Mouse (Mus musculus): ENCODE results near the gene Ptms. TPM values are rescaled to one million over a fixed set of nuclear protein-coding genes. Genes with fewer than 3 reads are reported as not detected.
A peak's percentile ranks its signal among the peaks of the same experiment; 100 is the strongest.

Gene Ptms
- total RNA-seq (2021): 100 to 1,000 TPM in 1 of 2 experiments, 10 to 100 TPM in 1; 64.3 to 105 TPM
- long read RNA-seq, experiment 1, transcript Ptms-201 (5 exons, 1,149 nt): major isoform, 13 of 20 reads
- long read RNA-seq, experiment 1, partial matches to known transcripts: 1 of 20 reads
- long read RNA-seq, experiment 1, other reads (novel, unspliced or antisense): 4 of 20 reads
- long read RNA-seq, experiment 2, transcript Ptms-201 (5 exons, 1,149 nt): major isoform, 17 of 21 reads
- long read RNA-seq, experiment 2, partial matches to known transcripts: 3 of 21 reads
- long read RNA-seq, experiment 2, other reads (novel, unspliced or antisense): 0 of 21 reads

DNA sequence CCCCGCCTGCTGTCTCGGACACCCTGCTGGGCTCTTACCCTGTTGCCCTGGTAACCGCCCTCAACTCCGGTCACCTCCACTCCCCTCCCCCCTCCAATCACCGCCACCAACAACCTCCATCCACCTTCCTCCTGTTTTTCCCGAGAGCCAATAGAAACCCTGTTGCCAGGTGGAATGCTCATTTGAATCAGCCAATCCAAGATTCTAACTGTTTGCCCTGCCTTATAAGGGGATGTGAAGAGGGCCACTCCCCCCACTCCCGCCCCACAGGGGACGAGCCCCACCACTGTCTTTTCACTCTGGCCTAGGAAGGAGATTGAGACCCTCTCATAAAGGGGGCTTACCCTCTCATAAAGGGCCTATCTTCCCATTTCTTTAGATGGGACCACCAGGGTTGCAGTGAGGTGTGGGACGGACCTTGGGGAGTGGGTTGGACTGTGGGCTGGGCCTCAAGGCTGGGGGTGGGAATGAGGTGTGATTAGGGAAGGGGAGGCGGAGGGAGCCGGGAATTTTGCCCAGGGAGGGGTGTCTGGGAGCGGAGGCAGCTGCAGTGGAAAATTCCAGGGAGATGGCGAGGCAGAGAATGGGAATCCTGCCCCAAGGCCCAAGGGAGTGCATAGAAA, at the start of gene Ptms:
Ptms (minus strand) TSS at position 409 of the 623 bp plus-strand sequence.
- DNase-seq (ENCODE audit: low spot score): peak; percentile 93

DNA sequence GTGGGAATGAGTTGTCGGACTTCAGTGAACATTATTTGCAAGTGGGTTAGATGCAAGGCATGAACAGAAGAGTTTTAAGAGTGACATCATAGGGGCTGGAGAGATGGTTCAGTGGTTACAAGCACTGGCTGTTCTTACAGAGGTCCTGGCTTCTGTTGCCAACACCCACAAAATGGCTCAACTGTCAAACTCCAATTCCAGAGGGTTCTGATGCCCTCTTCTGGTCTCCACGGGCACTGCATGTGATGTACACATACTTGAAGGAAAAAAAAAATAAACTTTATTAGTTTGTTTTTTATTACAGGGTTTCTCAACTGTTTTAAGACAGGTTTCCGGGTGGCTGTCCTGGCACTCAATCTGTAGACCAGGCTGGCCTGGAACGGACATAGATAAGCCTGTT, 47.9 kb upstream of the Ptms start:
- peak; percentile 32 for DNase-seq (ENCODE audit: low spot score)

- DNase-seq (ENCODE audit: low spot score): no peak
Observed at GRCm38 (mm10) chr6:124966466-124967118, 46.7 kb upstream of the Ptms start.

GRCm38 (mm10) chr6:124965747-124966146, 45.8 kb upstream of the Ptms start:
- DNase-seq (ENCODE audit: low spot score): no peak

DNA sequence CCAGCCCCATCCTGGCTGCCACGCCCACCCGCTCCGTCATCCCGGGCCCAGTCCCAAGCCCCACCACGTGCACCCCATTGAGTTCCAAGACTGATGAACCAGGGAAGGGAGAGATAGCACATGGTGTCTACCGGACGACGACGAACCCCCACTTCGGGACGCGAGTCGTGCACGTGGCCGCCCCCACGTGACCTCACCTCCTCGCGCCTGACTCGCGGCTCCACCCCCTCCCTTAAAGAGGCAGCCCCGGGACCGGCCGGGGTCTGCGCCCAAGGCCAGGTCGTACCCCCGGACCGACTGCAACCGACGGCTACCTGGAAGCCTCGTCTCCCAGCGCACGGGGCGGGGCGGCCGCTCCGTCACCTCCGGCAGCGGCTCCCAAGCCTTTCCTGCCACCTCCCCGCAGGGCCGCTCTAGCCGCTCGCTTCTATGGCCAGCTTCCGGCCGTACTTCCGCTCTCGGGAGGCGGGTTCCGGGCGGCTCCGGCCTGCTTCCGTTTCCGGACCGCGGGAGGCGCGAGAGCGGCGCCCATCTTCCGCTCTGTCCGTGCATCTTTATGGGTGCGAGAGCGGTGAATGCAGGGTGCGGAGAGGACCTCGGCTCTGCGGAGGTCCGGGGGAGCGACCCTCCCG, 45.3 kb upstream of the Ptms start, which contains the start of gene Cops7a:
Cops7a (minus strand) TSS at position 451 of the 632 bp plus-strand sequence.
- DNase-seq (ENCODE audit: low spot score): peak; percentile 97

GRCm38 (mm10) chr6:124964638-124965037, 44.7 kb upstream of the Ptms start:
- DNase-seq (ENCODE audit: low spot score): no peak

GRCm38 (mm10) chr6:124961021-124961420, 41.1 kb upstream of the Ptms start:
- no peak for DNase-seq (ENCODE audit: low spot score)

DNA sequence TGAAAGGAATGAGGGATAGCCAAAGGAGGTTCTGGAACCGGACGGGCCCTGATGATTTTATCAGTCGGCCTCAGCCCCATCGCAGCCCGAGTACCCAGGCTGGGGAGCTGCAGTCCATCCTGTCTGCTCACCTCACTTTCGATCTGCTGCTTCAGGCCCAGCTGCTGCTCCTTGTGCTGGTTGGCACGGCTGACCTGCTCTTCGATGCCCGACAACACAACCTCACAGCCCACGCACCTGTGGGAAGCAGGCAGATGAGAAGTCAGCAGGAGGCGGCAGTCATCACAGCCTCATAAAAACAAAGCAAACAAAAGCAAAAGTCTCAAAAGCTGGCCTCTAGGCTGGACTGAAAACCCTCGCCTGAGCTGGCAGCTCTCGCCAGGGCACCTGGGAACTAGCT, 40.1 kb upstream of the Ptms start:
- no peak for DNase-seq (ENCODE audit: low spot score)

DNA sequence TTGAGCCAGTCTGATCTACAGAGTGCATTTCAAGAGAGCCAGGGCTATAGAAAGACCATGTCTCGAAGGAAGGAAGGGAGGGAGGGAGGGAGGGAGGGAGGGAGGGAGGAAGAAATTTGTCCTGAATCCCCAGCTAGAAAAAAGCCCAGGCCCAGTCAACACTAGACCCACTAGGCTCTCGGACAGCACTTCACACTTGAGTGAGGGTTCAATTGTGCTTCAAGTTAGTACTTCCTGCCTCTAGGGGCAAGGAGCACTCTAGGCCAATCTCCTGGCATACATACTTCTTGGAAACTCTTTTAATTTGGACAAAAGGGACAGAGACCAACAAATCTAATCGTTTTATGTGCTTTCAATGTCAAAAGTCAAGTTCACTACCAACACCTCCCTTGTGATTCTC, 38.2 kb upstream of the Ptms start:
- no peak for DNase-seq (ENCODE audit: low spot score)

GRCm38 (mm10) chr6:124955212-124955611, 35.3 kb upstream of the Ptms start:
- DNase-seq (ENCODE audit: low spot score): no peak

DNA sequence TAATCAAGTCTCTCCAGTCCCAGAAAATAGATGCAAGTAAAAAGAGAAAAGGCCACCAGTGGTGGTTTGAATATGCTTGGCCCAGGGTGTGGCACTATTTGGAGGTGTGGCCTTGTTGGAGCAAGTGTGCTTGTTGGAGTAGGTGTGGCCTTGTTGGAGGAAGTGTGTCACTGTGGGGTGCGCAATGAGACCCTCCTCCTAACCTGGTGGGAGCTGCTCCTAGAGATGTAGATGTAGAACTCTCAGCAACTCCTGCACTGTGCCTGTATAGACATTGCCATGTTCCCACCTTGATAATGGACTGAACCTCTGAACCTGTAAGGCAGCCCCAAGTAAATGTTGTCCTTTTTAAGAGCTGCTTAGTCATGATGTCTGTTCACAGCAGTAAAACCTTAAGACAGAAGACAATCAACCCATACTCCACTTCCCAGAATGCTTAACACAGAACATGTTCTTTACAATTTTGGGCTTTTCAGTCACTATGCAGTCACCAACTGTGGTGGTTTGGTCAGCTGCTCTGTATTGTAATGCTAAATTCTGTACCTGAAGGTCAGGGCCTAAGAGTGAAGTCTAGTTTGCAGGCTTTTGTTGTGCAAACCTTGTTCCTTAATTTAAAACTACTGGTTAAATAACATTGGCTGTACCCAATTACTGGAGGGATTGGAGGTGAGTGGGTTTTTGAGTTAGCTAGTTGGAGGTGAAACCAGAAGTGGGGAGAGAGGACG, 34.2 kb upstream of the Ptms start:
- no peak for DNase-seq (ENCODE audit: low spot score)

DNA sequence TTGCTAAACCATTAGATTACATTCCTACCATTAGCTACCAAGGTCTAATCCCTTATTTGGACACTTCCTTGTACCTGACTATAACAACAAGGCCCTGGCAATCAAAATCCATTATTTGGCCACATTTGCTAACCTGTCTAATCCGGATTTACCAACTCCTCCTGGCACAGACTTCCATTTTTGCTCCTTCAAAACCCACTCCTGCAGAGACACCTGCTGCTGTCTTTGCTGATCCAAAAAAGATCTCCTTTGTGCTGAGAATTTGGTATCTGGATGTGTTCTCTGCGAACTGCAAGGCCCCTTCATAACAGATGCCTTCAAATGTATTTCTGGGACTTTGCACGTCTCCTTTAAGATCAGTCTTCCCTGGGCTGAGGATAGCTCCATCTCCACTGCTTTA, 23.6 kb upstream of the Ptms start:
- DNase-seq (ENCODE audit: low spot score): no peak

- DNase-seq (ENCODE audit: low spot score): no peak
Observed at GRCm38 (mm10) chr6:124941679-124942078, 21.8 kb upstream of the Ptms start.

- DNase-seq (ENCODE audit: low spot score): no peak
Observed at GRCm38 (mm10) chr6:124938554-124938953, 18.7 kb upstream of the Ptms start.

DNA sequence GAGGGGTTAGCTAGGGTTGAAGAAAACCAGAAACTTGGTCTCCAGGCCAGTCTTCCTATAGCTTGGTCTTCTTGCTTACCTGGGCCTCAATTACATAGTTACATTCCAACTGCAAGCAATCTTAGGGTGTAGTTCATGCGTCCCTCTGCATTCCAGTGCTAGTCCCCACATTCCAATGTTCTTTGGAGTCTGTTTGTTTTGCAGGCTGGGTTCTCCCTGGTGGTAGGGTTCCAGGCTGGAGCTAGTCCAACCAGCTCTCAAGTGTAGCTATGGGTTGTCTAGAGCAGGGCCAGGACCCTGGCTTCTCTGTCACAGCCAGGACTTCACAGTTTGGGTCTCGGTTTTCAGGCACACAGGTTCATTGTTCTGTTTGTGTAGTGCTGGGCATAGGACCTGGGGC, 17.6 kb upstream of the Ptms start:
- no peak for DNase-seq (ENCODE audit: low spot score)

- DNase-seq (ENCODE audit: low spot score): peak; percentile 60
Observed at GRCm38 (mm10) chr6:124936681-124937080, 16.8 kb upstream of the Ptms start.

DNA sequence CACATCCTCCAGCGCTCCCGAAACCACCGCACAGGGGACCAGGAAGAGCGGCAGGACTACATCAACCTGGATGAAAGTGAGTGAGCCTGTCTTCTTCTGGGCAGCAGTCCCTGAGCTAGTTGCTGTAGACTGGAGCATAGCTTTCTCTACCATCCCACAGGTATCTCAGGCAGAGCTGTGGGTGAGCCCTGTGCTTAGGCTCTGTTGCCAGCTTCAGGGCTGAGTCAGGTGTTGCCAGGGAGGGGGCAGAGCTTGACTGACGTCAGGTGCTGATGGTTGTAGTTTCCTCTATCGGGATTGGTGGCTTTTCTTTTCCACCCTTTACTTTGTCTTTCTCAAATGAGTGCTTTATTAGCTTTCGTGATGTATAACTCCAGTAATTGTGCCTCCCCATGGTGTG, 14.8 kb upstream of the Ptms start:
- no peak for DNase-seq (ENCODE audit: low spot score)

DNA sequence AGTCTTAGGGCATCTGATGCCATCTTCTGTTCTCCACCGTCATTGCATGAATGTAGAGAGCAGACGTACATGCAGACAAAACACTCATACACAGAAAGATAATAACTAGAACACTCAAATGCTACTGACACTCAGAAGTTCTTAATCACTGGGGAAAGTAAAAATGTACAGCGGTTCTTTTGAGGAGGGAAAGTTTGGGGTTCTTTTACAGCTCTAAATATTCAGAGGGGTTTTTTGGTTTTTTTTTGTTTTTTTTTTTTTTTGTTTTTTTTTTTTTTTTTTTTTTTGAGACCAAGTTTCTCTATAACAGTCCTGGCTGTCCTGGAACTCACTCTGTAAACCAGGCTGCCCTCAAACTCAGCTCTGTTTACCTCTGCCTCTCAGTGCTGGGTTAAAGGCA, 13.2 kb upstream of the Ptms start:
- no peak for DNase-seq (ENCODE audit: low spot score)

GRCm38 (mm10) chr6:124932314-124932695, 12.4 kb upstream of the Ptms start:
- no peak for DNase-seq (ENCODE audit: low spot score)

DNA sequence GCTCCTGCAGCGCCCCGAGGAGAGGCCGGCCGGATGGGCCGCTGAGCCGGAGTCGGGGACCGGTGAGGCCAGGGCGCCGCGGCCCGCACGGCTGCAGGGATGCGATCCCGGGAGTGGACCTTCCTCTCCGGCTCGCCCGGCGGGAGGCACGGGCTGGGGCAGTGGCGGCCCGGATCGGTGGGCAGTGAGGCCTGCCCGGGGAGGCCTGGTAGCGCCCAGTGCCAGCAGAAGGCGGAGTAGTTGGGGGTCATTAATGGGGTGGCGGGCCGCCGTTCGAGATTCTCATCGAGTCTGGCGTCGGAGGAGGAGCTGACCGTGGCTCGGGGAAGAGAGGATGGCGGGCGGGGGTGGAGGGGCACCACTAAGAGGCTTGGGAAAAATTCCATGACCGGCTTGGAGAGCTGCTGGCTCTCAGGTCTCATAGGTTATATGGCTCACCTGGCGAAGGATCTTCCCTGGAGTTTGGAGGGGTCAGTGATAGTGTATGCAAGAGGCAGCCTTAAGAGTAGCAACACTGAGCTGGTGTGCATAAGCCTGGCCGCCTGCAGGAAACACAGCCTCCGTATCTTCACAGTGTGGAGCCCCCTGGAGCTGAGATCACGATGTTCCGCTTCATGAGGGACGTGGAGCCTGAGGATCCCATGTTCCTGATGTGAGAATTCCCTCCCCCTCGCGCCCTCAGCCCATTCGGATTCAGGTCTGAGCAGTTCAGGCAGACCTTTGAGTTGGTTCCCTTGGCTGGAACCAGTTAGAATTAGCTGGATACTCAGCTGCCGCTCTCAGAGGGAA, 11.8 kb upstream of the Ptms start:
- no peak for DNase-seq (ENCODE audit: low spot score)
